Mouse (Mus musculus): Measurements from ENCODE around the gene Ppa2.

Gene Ppa2

GRCm38 (mm10) chr3:133309954-133310808, at the start of gene Ppa2:
Gene Ppa2 (plus strand): TSS chr3:133310110.
- ChIA-PET POLR2A (interaction anchor here (0.6 to 3.3 kb wide), 21 partner anchors 9 to 627 kb away, joined by 3 to 23 read pairs (median 3); partner anchors contain the start of genes Gstcd (in 1 of the 4), Ints12 (in 1 of the 4) and Tbck (in 1 of the 4)), CTCF (interaction anchor here in 3 of 4 experiments (0.6 to 1.6 kb wide), 9 partner anchors 12 to 1983 kb away, joined by 3 to 4 read pairs (median 3); no protein-coding TSS in a partner anchor)

GRCm38 (mm10) chr3:133271887-133272286, 38.0 kb upstream of the Ppa2 start:
- POLR2A ChIA-PET: interaction anchor here in 2 of 4 experiments (0.6 to 0.7 kb wide), 2 partner anchors 45 to 737 kb away, joined by 3 read pairs; no protein-coding TSS in a partner anchor
- CTCF ChIA-PET: interaction anchor here (0.6 to 2.2 kb wide), 9 partner anchors 13 to 525 kb away, joined by 3 to 8 read pairs (median 4); partner anchors contain the start of gene Npnt (in 1 of the 4)

- ChIA-PET POLR2A (interaction anchor here in 1 of 4 experiments (1.3 kb wide), 1 partner anchor 193 kb away, joined by 4 read pairs; the partner anchor contains the start of genes Gstcd and Ints12), CTCF (interaction anchor here in 2 of 4 experiments (0.8 to 1.2 kb wide), 2 partner anchors 13 kb away, joined by 4 to 5 read pairs; no protein-coding TSS in a partner anchor)
Observed at GRCm38 (mm10) chr3:133284587-133284986, 25.3 kb upstream of the Ppa2 start.

GRCm38 (mm10) chr3:133288795-133289194, 21.1 kb upstream of the Ppa2 start:
- ChIA-PET CTCF (no interaction called here), POLR2A (no interaction called here)

- POLR2A ChIA-PET: no interaction called here
- CTCF ChIA-PET: no interaction called here
Observed at GRCm38 (mm10) chr3:133304328-133304727, 5.6 kb upstream of the Ppa2 start.

- POLR2A ChIA-PET: interaction anchor here in 2 of 4 experiments (0.5 to 1.1 kb wide), 2 partner anchors 15 to 106 kb away, joined by 3 read pairs; no protein-coding TSS in a partner anchor
- CTCF ChIA-PET: interaction anchor here in 2 of 4 experiments (0.6 to 1.1 kb wide), 2 partner anchors 12 to 23 kb away, joined by 3 to 6 read pairs; no protein-coding TSS in a partner anchor
Observed at GRCm38 (mm10) chr3:133308361-133308760, 1.5 kb upstream of the Ppa2 start.

- ChIA-PET CTCF (no interaction called here), POLR2A (interaction anchor here in 1 of 4 experiments (0.7 to 1.7 kb wide), 2 partner anchors 218 to 234 kb away, joined by 3 to 16 read pairs; partner anchors contain the start of genes Gstcd and Ints12)
Observed at GRCm38 (mm10) chr3:133309359-133309758, 551 bp upstream of the Ppa2 start.

GRCm38 (mm10) chr3:133310809-133311179, 884 bp downstream of the Ppa2 start:
- ChIA-PET CTCF (interaction anchor here in 2 of 4 experiments (0.7 to 1.6 kb wide), 5 partner anchors 11 to 384 kb away, joined by 3 to 4 read pairs (median 4); no protein-coding TSS in a partner anchor), POLR2A (interaction anchor here (0.5 to 3.3 kb wide), 23 partner anchors 8 to 627 kb away, joined by 3 to 23 read pairs (median 3); partner anchors contain the start of genes Gstcd (in 1 of the 4), Ints12 (in 1 of the 4) and Tbck (in 1 of the 4))

GRCm38 (mm10) chr3:133312331-133312730, 2.4 kb downstream of the Ppa2 start:
- CTCF ChIA-PET: interaction anchor here in 1 of 4 experiments (1.3 kb wide), 1 partner anchor 10 kb away, joined by 5 read pairs; no protein-coding TSS in a partner anchor
- POLR2A ChIA-PET: interaction anchor here in 2 of 4 experiments (0.6 to 3.3 kb wide), 2 partner anchors 9 to 338 kb away, joined by 3 to 23 read pairs; no protein-coding TSS in a partner anchor

- CTCF ChIA-PET: interaction anchor here in 2 of 4 experiments (0.7 to 1.3 kb wide), 2 partner anchors 10 to 237 kb away, joined by 3 to 5 read pairs; no protein-coding TSS in a partner anchor
- POLR2A ChIA-PET: interaction anchor here in 1 of 4 experiments (3.3 kb wide), 1 partner anchor 9 kb away, joined by 23 read pairs; no protein-coding TSS in a partner anchor
Observed at GRCm38 (mm10) chr3:133312850-133313249, 2.9 kb downstream of the Ppa2 start.

- CTCF ChIA-PET: interaction anchor here in 3 of 4 experiments (0.6 to 1.3 kb wide), 4 partner anchors 9 to 493 kb away, joined by 3 to 8 read pairs (median 4); no protein-coding TSS in a partner anchor
Observed at GRCm38 (mm10) chr3:133313491-133314199, 3.7 kb downstream of the Ppa2 start.

GRCm38 (mm10) chr3:133314475-133314874, 4.6 kb downstream of the Ppa2 start:
- ChIA-PET CTCF (interaction anchor here in 3 of 4 experiments (0.6 to 1.1 kb wide), 5 partner anchors 10 to 494 kb away, joined by 3 to 5 read pairs (median 3); partner anchors contain the start of gene Arhgef38 (in 1 of the 3)), POLR2A (no interaction called here)

More at GRCm38 (mm10) chr3:133313491-133314199, 3.7 kb downstream of the Ppa2 start:
- POLR2A ChIA-PET: no interaction called here

- CTCF ChIA-PET: interaction anchor here in 2 of 4 experiments (0.6 to 1.0 kb wide), 3 partner anchors 80 to 493 kb away, joined by 3 to 5 read pairs (median 3); partner anchors contain the start of gene Arhgef38 (in 1 of the 2)
Observed at GRCm38 (mm10) chr3:133315011-133315410, 5.1 kb downstream of the Ppa2 start.

GRCm38 (mm10) chr3:133315647-133316046, 5.7 kb downstream of the Ppa2 start:
- CTCF ChIA-PET: no interaction called here
- POLR2A ChIA-PET: interaction anchor here in 1 of 4 experiments (0.5 kb wide), 1 partner anchor 563 kb away, joined by 5 read pairs; no protein-coding TSS in a partner anchor

More at GRCm38 (mm10) chr3:133315011-133315410, 5.1 kb downstream of the Ppa2 start:
- POLR2A ChIA-PET: interaction anchor here in 1 of 4 experiments (0.5 kb wide), 1 partner anchor 564 kb away, joined by 5 read pairs; no protein-coding TSS in a partner anchor

GRCm38 (mm10) chr3:133317845-133318244, 7.9 kb downstream of the Ppa2 start:
- ChIA-PET POLR2A (no interaction called here), CTCF (interaction anchor here in 1 of 4 experiments (0.6 kb wide), 1 partner anchor 512 kb away, joined by 3 read pairs; no protein-coding TSS in a partner anchor)

GRCm38 (mm10) chr3:133318596-133318995, 8.7 kb downstream of the Ppa2 start:
- POLR2A ChIA-PET: interaction anchor here in 2 of 4 experiments (0.8 to 1.5 kb wide), 2 partner anchors 8 to 227 kb away, joined by 3 to 7 read pairs; partner anchors contain the start of genes Gstcd (in 1 of the 2), Ints12 (in 1 of the 2) and Ppa2 (in 1 of the 2)
- CTCF ChIA-PET: interaction anchor here in 1 of 4 experiments (0.6 kb wide), 1 partner anchor 513 kb away, joined by 3 read pairs; no protein-coding TSS in a partner anchor

- ChIA-PET POLR2A (interaction anchor here in 2 of 4 experiments (0.7 to 1.5 kb wide), 2 partner anchors 9 kb away, joined by 3 to 7 read pairs; partner anchors contain the start of gene Ppa2 (in 1 of the 2)), CTCF (interaction anchor here in 2 of 4 experiments (0.6 to 1.1 kb wide), 2 partner anchors 23 to 187 kb away, joined by 3 read pairs; no protein-coding TSS in a partner anchor)
Observed at GRCm38 (mm10) chr3:133319795-133320194, 9.9 kb downstream of the Ppa2 start.
